Mouse (Mus musculus) intestine, postnatal 0 days (tissue): ENCODE results near the gene Fam24b. TPM values are rescaled to one million over a fixed set of nuclear protein-coding genes. Genes with fewer than 3 reads are reported as not detected.
A peak's percentile ranks its signal among the peaks of the same experiment; 100 is the strongest.

Experiments
- ATAC-seq: fragments of 200-750 bp; cut with Nextera tagmentation; 2 replicates; pipeline ENCODE4 v1.8.0; 2017; ENCODE audit warnings: mild to moderate bottlenecking, moderate TSS enrichment, moderate library complexity
- H3K27ac ChIP-seq: fragments of 300-500 bp; sonication (generic); 2 replicates; pipeline ENCODE4 v1.5.1; 2014; ENCODE audit warnings: mild to moderate bottlenecking, low read depth, low read length, moderate library complexity
- H3K27me3 ChIP-seq: fragments of 300-500 bp; sonication (generic); replicated peaks from 2 replicates; pipeline ENCODE4 v1.6.1; 2014; ENCODE audit warnings: low read length, mixed read lengths; ENCODE audit not compliant: control insufficient read depth, insufficient read depth
- H3K36me3 ChIP-seq: fragments of 300-500 bp; sonication (generic); 2 replicates; pipeline ENCODE4 v1.6.1; 2014; ENCODE audit warnings: mild to moderate bottlenecking, moderate library complexity; ENCODE audit not compliant: control insufficient read depth, insufficient read depth
- H3K4me1 ChIP-seq: fragments of 300-500 bp; sonication (generic); replicated peaks from 2 replicates; pipeline ENCODE4 v1.6.1; 2014; ENCODE audit warnings: antibody characterized with exemption, low read length, mixed read lengths; ENCODE audit not compliant: control insufficient read depth, insufficient read depth
- H3K4me2 ChIP-seq: fragments of 300-500 bp; sonication (generic); replicated peaks from 2 replicates; pipeline ENCODE4 v1.6.1; 2014; ENCODE audit warnings: low read depth, mild to moderate bottlenecking, moderate library complexity
- H3K4me3 ChIP-seq: fragments of 300-500 bp; sonication (generic); 2 replicates; pipeline ENCODE4 v1.5.1; 2014; ENCODE audit warnings: low read depth, low read length
- H3K9ac ChIP-seq: fragments of 300-500 bp; sonication (generic); 2 replicates; pipeline ENCODE4 v1.6.1; 2014; ENCODE audit warnings: mild to moderate bottlenecking, low read depth, low read length
- H3K9me3 ChIP-seq: fragments of 300-500 bp; sonication (generic); 2 replicates; pipeline ENCODE4 v1.6.1; 2016; ENCODE audit warnings: mixed run types; ENCODE audit not compliant: control insufficient read depth
- CTCF ChIP-seq: sonication (generic); IDR thresholded peaks from 2 replicates; pipeline ENCODE4 v1.5.1; 2016; ENCODE audit warnings: low read depth, mild to moderate bottlenecking, control low read depth, antibody characterized with exemption, moderate library complexity
- WGBS: fragments of 180-500 bp; shearing (Covaris S2); extraction: QIAGEN DNeasy Blood & Tissue Kit; methylation state at CpG from one replicate; pipeline ENCODE4 v1.1.7; 2014; 5-methylcytosine and 5-hydroxymethylcytosine counted together
- polyA plus RNA-seq: library from polyadenylated mRNA; unstranded; fragments of >200 nt; fragmentation: Nextera tagmentation; extraction: Ambion mirVana; gene quantifications from 2 replicates; pipeline ENCODE4 v1.2.1, GENCODE M21; 2015

The Fam24b gene
- polyA plus RNA-seq: not detected in 2 replicates

DNA sequence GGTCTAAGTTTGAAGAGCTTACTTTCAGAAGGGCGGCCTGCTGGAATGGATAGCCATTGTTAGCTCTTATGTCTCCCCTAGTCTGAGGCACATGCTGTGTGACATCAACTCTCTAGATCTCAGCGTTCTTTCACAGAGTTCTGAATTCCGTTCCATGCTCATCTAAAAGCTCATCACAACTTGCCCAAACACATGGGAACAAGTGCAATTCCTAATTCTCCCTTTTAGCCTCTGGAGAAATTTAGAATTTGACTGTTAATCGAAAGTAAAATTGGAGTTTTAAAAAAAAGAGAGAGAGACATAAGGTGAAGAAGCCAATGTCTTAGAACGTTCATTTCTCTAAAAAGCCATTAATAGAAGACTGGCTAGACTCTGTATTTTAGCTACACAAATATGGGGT, at the start of gene Fam24b:
TSS of gene Fam24b (minus strand) at position 101 of the 400 bp plus-strand sequence.
- Histone ChIP-seq H3K9ac (no peak within 1 kb of the TSS), H3K27me3 (no peaks in the 10 kb centered on the region), H3K36me3 (no peaks in the 10 kb centered on the region), H3K4me2 (no peak within 1 kb of the TSS), H3K9me3 (no peaks in the 10 kb centered on the region), H3K4me3 (no peak within 1 kb of the TSS), H3K27ac (no peak within 1 kb of the TSS), H3K4me1 (no peaks in the 10 kb centered on the region)
- 89% methylated on average over 5 of the region's 5 CpGs for WGBS
- ATAC-seq: no peak
- TF ChIP-seq CTCF: no peak

DNA sequence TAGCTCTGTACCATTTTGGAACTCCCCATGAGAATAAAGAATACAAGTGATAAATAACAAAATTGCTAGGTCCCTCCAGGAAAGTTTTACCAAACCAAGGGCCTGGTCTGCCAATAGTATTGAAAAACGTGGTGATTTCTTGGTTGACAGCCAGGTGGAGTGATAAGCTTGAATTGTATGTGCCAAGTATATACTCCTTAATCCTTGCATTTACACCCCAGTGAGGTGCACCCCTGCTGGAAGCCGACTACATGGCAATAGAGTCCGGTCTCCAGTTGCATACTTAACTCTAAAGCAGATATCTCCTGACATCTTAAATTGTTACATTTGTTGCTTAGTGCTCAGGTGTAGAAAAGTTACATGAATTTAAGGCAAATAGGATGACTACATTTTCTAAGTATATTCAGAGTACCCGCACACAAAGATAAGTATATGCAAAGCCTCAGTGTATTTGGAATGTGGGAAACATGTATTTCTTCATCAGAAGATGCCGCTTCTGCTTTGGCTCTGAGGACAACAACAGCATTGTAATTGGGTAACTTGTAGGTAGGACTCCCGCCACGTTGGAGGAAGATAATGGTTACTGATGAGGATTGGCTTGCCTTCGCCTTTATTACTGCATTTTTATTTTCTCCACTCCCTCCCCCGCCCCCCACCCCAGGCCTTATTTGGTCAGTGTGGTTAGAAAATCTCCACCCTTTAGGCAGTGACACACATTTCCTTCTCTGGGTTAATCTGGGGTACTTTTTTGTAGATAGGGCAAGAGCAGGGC, 42.8 kb upstream of the Fam24b start:
- no peak overlapping the region for H3K9ac ChIP-seq
- peak; percentile 43 for TF ChIP-seq CTCF
- H3K4me1 ChIP-seq: no peaks in the 10 kb centered on the region
- no peaks in the 10 kb centered on the region for H3K27me3 ChIP-seq
- no peaks in the 10 kb centered on the region for H3K9me3 ChIP-seq
- H3K4me2 ChIP-seq: peak overlapping the region; percentile 92
- ATAC-seq: no peak
- no peak overlapping the region for H3K27ac ChIP-seq
- WGBS: 62% methylated on average over 9 of the region's 9 CpGs
- peak overlapping the region; percentile 67 for H3K4me3 ChIP-seq
- no peaks in the 10 kb centered on the region for H3K36me3 ChIP-seq

DNA sequence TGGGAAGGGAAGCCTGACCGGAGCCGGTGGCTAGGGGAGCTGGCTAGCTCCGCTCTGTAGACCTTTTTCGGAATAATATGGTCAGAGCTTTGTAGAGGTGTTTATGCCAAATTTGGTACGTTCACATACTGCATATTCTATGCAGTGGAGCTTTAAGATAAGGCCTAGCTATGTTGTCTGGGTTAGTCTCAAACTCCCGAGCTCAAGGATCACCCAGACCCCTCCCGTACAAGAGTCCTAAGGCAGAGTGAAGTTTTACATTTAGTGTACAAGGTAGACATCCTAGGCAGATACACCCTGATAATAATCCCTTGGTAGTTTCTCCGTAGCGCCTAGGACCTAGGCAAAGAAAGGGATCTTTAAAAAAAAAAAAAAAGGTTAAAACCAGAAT, 42.1 kb upstream of the Fam24b start:
- ATAC-seq: no peak; the same call in 1 of the 2 replicates
- H3K4me1 ChIP-seq: no peaks in the 10 kb centered on the region
- no peak for TF ChIP-seq CTCF
- peak overlapping the region; percentile 87; the same call in 1 of the 2 replicates for H3K27ac ChIP-seq
- peak overlapping the region; percentile 67 for H3K4me3 ChIP-seq
- H3K9me3 ChIP-seq: no peaks in the 10 kb centered on the region
- no peaks in the 10 kb centered on the region for H3K36me3 ChIP-seq
- peak overlapping the region; percentile 92 for H3K4me2 ChIP-seq
- 3% methylated on average over 9 of the region's 9 CpGs for WGBS
- H3K9ac ChIP-seq: peak overlapping the region; percentile 76
- H3K27me3 ChIP-seq: no peaks in the 10 kb centered on the region

DNA sequence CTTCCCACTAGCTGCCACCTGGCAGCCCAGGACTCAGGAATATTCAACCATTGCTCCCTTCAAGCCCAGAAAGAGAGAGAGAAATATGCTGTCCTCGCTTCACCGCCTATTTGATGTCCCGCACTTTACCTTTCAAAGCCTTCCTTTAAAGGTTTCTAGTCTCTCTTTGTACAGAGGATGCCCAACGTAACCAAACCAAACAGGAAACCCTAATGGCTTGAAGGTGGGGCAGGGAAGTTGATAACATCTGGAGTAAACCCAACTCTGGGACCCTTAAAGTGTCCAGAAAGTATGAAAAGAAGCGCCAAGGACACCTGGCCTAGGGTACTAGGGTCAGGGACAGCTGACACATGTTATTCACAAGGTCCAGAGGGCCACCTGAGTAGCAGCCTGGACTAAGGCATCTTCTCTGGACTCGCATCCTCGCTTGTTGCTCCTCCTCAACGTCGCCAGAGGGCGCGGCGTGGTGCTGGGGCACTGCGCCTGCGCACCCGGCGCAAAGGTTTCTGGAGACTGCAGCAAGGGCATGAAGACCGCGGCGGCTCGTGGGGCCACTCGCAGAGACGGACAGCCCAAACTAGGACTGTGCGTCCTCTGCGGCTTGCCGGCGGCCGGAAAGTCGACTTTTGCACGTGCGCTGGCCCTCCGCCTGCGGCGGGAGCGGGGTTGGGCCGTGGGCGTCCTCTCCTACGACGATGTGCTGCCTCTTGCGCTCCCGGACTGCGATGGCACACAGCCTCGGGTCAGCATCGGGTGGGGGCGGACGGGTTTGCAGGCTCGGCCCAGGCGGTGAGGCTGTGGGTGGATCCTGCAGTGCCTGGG, 41.5 kb upstream of the Fam24b start, which contains the start of gene Pstk:
TSS of gene Pstk (plus strand) at position 494 of the 822 bp plus-strand sequence.
- H3K27me3 ChIP-seq: no peaks in the 10 kb centered on the region
- H3K36me3 ChIP-seq: no peaks in the 10 kb centered on the region
- H3K9ac ChIP-seq: peak within 1 kb of the TSS; percentile 76
- peak; percentile 96 for TF ChIP-seq CTCF
- no peaks in the 10 kb centered on the region for H3K9me3 ChIP-seq
- peak within 1 kb of the TSS; percentile 67 for H3K4me3 ChIP-seq
- WGBS: 4% methylated on average over 47 of the region's 47 CpGs
- peak; percentile 89 for ATAC-seq
- H3K4me1 ChIP-seq: no peaks in the 10 kb centered on the region
- peak within 1 kb of the TSS; percentile 92 for H3K4me2 ChIP-seq
- H3K27ac ChIP-seq: peak within 1 kb of the TSS; percentile 87; the same call in 1 of the 2 replicates

DNA sequence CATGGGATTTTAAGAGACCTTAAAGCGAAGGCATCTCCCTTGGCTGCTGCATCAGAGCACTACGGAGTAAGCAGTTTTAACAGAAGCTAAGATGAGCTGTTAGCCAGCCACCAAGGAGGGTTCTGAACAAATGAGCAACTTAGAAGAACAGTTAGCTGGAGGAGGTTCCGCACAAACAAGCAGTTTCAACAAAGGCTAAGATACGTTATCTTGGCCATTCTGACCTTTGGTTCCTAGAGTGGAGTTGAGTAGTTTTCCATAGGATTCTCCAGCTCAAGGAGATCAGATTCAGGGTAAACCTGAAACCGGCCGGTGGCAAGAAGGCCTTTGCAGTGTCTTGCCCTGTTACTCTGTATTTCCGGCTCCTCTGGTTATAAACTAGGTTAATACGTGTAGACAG, 34.8 kb upstream of the Fam24b start:
- Histone ChIP-seq H3K4me1 (no peaks in the 10 kb centered on the region), H3K4me2 (peak overlapping the region; percentile 27; the same call in 1 of the 2 replicates), H3K9ac (no peak overlapping the region), H3K27me3 (no peaks in the 10 kb centered on the region), H3K4me3 (no peak overlapping the region), H3K36me3 (no peaks in the 10 kb centered on the region), H3K27ac (peak overlapping the region; percentile 3; the same call in 1 of the 2 replicates), H3K9me3 (no peaks in the 10 kb centered on the region)
- 40% methylated on average over 8 of the region's 8 CpGs for WGBS
- ATAC-seq: 0 out of 2 replicates have a peak, but pooled peaks have one; percentile 7
- TF ChIP-seq CTCF: no peak
